Mouse (Mus musculus): ENCODE results near the gene Klk6.
A peak's percentile ranks its signal among the peaks of the same experiment; 100 is the strongest.

The Klk6 gene

DNA sequence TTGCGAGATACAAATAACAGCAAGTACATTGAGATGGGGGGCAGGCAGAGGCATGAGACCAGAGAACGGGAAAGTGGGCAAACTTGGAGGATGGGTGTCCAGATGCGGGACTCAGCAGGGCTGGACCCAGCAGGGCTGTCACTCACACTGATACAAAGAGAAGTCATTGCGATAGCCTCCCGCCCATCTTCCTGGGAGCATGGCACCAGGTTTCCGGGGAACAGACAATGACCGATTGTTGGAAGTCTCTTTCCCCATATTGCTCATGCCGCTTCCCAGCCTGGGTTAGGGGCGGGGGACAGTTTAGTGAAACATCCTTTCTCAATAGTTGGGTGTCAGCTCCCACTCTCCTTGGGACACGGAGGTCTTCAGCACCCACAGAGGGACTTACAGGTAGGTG is at the start of gene Klk6:
Gene Klk6, plus strand, starts transcription at position 301 of the 400 bp plus-strand sequence.
- DNase-seq (ENCODE audit: extremely low spot score) = no peak

DNA sequence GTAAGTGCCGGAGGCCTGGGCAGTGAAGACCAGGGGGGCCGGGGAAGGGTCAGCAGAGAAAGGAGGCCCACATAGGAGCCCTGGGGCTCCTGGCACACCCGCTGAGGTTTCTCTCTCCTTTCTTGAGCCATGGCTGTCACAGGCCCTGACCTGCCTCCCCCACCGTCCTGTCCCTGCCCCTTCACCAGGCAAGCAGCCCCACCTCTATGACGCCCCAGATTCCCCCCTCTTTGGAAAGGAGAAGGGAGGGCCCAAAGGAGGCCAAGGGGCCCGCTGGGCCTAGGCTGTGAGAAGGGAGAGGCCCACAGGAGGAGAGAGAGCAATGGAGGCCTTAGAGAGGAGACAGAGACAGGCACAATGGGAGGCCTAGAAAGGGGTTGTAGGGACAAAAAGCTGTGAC is 49.5 kb upstream of the Klk6 start:
- DNase-seq (ENCODE audit: extremely low spot score) = no peak

GRCm38 (mm10) chr7:43775311-43776057 is 48.8 kb upstream of the Klk6 start:
- DNase-seq (ENCODE audit: extremely low spot score) = no peak

DNA sequence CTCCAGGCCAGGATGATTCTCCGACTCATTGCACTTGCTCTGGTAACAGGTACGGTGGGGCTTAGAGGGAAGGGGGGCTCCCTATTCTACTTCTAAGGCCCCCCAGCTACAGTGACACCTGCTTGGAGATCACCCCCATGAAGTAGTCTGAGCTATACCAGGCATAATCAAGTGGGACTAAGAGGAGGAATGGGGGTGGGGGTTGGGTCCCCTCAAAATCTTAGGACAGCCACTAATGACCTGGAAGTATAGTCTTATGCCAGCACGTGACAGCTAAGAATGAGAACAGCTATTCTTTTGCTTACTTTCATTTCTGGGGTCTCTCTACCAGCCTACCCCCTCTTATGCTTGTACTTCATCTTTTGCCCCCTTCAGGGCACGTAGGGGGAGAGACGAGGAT is 47.8 kb upstream of the Klk6 start:
- DNase-seq (ENCODE audit: extremely low spot score) = no peak

DNA sequence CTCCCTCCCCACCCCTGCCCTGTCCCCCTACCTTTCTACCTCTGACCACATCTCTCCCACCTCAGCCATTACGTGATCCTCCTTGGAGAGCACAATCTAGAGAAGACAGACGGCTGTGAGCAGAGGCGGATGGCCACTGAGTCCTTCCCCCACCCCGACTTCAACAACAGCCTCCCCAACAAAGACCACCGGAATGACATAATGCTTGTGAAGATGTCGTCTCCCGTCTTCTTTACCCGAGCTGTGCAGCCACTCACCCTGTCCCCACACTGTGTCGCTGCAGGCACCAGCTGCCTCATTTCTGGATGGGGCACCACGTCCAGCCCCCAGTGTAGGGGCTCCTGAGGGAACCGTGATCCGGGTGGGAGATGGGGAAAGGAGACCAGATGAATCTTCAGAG is 46.9 kb upstream of the Klk6 start:
- DNase-seq (ENCODE audit: extremely low spot score) = no peak

GRCm38 (mm10) chr7:43778176-43778970 is 45.9 kb upstream of the Klk6 start:
- no peak for DNase-seq (ENCODE audit: extremely low spot score)

DNA sequence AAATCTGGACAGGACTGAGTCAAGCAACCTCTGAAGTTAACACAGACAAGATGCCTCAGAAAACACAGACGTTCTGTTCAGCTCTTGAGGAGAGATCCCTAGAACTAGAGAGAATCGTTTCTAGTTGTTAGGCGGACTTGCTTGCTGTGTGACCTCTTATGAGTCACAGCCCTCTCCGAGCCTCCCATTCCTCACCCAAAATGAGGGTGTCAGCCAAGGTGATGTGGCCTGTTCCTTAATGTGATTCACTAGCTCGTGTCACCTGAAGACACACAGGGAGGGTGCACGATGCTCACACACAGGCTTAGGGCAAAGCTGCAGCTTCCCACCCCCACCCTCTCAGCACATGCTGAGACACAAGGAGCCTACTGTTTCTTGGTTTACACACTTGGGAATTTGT is 44.1 kb upstream of the Klk6 start:
- DNase-seq (ENCODE audit: extremely low spot score) = no peak

GRCm38 (mm10) chr7:43780746-43781145 is 43.6 kb upstream of the Klk6 start, which contains the start of gene Klk10:
Gene Klk10, plus strand, starts transcription at chr7:43781035.
- no peak for DNase-seq (ENCODE audit: extremely low spot score)

DNA sequence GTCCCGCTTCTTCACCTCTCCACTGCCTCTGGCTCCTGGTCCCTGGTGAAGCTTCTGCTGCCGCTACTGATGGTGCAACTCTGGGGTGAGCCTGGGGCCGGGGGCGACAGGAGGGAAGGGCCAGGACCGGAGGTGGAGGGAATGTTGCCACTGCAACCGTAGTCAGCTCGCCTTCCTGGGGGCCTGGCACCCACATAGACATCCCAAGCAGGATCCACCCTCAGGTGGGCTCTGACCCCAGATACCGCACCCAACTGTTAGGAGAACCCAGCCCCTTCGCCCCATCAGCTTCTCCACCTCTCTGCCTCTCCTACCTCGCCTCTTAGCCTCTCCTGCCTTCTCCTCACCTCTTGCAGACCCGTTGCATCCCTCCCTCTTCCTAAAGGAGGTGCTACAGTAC is 42.8 kb upstream of the Klk6 start:
- DNase-seq (ENCODE audit: extremely low spot score) = no peak

- DNase-seq (ENCODE audit: extremely low spot score) = peak; percentile 89
Observed at GRCm38 (mm10) chr7:43782275-43783265, 41.7 kb upstream of the Klk6 start.

GRCm38 (mm10) chr7:43785286-43785685 is 39.0 kb upstream of the Klk6 start:
- no peak for DNase-seq (ENCODE audit: extremely low spot score)

GRCm38 (mm10) chr7:43788096-43788495 is 36.2 kb upstream of the Klk6 start:
- no peak for DNase-seq (ENCODE audit: extremely low spot score)

DNA sequence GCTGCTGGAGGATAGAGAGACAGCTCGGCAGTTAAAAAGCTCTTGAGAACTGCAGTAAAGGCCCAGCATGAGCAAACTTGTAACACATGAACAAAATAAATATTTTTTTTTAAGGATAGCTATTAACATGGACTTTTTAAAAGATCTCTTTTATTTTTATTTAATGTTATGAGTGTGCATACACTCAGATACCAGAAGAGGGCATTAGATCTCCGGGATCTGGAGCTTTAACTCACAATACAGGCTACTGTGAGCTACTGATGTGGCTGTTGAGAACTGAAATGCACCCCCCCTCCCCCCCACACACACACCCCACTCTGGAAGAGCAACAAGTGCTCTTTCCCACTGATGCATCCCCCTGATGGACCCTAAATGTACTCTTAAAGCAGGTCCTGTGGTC is 35.0 kb upstream of the Klk6 start:
- DNase-seq (ENCODE audit: extremely low spot score) = no peak

DNA sequence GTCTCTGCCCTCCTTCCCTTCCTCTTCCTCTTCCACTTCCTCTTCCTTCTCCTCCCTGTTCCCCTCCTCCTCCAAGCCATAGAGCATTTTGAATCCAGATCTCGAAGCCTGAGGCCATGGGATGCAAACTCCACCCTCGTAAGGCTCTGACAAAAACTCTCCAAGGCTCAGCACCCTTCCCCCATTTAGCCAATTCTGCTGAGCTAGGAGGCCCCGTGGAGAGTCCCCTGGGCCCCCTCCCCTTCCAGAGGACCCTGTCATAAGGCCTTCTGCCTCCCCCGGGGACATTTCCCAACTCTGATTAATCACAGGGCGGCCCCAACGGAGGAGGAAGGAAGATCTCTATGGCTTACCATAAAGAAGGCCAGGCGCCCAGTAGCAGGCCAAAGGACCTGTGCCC is 32.7 kb upstream of the Klk6 start, which contains the start of gene Klk9:
Gene Klk9, plus strand, starts transcription at position 301 of the 400 bp plus-strand sequence.
- no peak for DNase-seq (ENCODE audit: extremely low spot score)

DNA sequence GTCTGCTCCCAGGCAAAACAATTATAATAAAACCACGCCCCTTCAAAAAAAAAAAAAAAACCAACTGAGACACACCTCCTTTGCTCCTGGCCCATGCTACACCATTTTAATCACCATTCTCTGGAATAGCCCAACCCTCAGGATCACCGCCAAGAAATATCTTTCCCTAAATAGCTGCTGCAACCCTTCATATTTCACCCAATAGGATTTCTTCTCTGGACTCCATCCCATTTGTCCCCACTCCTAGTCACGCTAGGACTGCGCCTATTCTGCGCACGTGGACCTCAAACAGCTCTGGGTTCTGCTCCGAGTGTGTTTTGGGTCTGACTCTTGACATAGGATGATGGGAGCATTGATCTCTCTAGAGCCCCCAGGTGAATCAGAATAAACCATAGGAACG is 27.9 kb upstream of the Klk6 start:
- no peak for DNase-seq (ENCODE audit: extremely low spot score)

- DNase-seq (ENCODE audit: extremely low spot score) = peak; percentile 39
Observed at GRCm38 (mm10) chr7:43797333-43797769, 26.9 kb upstream of the Klk6 start, which contains the start of gene Klk8. Gene Klk8, plus strand, starts transcription at chr7:43797577.

- DNase-seq (ENCODE audit: extremely low spot score) = no peak
Observed at GRCm38 (mm10) chr7:43797844-43798462, 26.3 kb upstream of the Klk6 start.

- DNase-seq (ENCODE audit: extremely low spot score) = no peak
Observed at GRCm38 (mm10) chr7:43799876-43800275, 24.4 kb upstream of the Klk6 start.

DNA sequence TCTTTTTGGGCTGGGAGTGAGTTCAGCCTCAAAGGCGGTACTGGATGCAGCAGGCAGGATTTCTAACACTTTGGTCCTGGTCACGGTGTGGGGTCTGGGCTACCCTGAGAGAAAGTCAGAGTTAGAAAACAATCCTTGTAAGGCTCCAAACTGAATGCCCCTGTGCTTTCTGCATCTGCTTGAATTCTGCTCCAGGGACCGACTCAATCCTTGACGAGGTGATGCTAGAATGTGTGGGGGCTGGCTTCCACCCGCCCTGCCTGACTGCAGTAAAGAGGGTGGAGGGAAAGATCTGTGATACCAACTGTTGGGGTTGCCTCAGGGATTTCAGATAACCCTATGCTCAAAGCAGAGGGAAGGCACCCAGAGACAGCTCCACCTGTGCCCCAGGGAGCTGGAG is 13.3 kb upstream of the Klk6 start, which contains the start of gene Klk7:
Gene Klk7, plus strand, starts transcription at position 301 of the 400 bp plus-strand sequence.
- DNase-seq (ENCODE audit: extremely low spot score) = no peak

GRCm38 (mm10) chr7:43815211-43815610 is 9.1 kb upstream of the Klk6 start:
- no peak for DNase-seq (ENCODE audit: extremely low spot score)

DNA sequence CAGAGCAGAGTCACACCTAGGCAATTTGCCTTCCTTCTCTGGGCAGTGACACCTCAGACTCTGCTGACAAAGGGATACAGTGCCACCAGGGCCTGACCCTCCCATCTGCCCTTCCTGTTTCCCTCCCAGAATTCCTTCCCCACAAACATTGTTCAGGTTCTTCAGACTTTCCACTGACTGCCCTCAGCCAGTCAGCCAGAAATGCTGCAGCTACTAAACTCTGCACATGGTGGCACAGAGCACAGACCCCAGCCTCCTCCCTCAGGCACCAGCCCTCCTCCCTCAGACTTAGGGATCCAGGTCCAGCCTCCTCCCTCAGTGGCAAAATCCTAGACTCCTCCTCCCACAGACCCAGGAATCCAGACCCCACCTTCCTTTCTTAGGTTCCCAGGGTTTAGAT is 7.6 kb upstream of the Klk6 start:
- DNase-seq (ENCODE audit: extremely low spot score) = no peak
